Mouse (Mus musculus) left cerebral cortex, adult 11 months (tissue): Measurements from ENCODE around the gene Nmnat3.
A peak's percentile ranks its signal among the peaks of the same experiment; 100 is the strongest.

ENCODE experiments used
- DNase-seq: peaks from one replicate; pipeline ENCODE4 v3.0.0; 2022; ENCODE audit warnings: low spot score

Nmnat3 gene

GRCm38 (mm10) chr9:98312622-98313374 lies 25.6 kb downstream of the Nmnat3 start:
- DNase-seq, result no peak

GRCm38 (mm10) chr9:98313587-98313986 lies 26.4 kb downstream of the Nmnat3 start:
- no peak for DNase-seq

DNA sequence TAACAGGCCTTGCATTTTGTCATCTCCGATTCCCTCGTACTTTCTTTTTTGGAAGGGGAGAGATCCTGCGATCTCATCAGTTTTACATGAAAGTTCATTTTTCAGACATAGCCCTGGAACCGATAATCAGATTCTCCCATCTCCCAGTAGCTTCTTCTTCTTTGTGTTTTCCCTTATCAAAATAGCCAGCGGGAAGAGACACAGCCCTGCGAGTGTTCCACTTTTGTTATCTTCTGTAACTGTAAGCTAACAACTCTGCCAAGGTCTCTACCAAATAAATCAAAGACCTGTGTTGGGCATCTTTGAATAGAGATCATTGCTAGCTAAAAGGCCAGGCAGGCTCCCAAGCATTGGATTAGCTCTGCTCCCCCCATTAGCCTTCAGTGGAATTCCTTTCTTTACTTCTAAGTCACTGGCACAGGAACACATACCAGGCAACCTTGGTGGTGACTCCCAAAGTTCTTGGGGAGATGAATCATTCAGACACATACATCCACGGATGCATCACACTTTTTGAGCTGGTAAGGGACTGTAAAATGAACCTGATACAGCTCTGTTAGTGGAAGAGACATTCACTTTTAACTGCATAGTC lies 26.9 kb downstream of the Nmnat3 start:
- no peak for DNase-seq

DNA sequence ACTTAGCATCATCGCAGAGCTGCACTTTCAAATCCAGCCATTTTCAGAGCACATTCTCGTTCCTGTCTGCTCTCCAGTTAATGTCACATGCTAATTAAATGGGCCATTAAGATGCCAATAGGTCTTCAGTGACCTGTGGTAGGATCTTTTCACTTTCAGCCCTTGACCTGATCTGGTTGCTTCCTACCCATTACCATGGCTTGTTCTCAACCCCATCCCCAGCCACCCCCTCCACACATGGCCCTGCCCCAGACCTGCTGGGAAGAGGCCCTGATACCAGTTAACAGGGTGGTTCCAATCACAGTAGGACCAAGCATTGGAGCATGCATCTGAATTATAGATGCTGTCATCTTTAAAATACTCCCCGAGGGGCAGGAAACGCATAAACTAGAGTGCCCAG lies 30.7 kb downstream of the Nmnat3 start:
- no peak for DNase-seq

DNA sequence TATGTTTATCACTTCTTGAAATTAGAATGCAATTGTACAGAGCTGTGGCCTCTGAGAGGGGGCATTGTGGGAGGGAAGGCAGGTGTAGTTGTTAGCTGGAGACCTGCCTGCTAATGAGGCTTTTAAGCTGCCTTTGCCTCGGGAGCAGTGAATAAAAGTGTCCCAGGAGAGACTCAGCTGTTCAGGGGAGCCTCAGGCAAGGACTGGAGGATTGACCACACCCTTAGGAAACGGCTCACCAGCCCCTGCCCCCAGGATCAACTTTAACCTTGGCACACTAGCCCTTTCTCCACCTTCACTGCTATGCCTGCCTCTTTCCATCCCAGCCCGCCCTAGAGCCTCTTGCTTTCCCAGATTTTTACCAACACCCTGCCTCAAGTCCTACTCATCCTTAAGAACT lies 31.6 kb downstream of the Nmnat3 start:
- DNase-seq, result no peak

DNA sequence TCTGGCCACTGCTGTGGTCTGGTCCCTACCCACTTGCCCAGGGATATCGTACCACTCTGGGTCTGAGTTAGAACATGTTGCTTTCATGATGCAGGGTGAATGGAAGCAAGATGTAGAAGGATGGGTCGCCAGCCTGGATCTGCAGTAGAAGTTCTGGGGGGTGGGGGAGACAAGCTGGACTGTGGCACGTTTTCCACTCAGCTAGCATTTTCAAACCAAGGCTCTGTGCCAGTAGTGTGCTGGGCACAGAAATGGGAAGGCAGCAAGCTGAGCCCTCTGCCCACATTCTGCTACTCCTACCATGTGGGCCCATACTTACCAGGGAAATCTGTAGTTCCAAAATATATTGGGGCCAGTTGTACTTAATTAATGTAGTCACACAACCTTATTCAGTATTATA lies 33.5 kb downstream of the Nmnat3 start:
- no peak for DNase-seq

DNA sequence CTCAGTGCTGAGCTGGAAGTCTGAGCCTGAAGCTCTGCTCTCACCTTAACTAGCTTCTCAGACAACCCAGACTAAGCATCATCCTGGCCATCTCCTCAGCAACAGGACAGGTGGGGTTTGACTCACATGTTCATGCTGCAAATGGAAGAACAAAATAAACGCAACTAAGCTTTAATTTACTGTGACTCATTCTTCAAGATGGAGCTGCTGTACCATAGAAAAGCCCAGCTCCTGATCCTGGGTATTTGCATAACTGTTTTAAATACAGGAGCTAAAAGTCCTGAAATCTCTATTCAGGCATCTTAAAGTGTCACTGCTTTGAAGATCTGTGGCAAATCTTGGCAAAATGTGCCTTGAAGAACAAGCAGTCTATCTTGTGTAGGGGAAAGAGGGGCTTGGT lies 38.9 kb downstream of the Nmnat3 start:
- DNase-seq, result no peak

- no peak for DNase-seq
Measured at GRCm38 (mm10) chr9:98328415-98329176, 41.4 kb downstream of the Nmnat3 start.

DNA sequence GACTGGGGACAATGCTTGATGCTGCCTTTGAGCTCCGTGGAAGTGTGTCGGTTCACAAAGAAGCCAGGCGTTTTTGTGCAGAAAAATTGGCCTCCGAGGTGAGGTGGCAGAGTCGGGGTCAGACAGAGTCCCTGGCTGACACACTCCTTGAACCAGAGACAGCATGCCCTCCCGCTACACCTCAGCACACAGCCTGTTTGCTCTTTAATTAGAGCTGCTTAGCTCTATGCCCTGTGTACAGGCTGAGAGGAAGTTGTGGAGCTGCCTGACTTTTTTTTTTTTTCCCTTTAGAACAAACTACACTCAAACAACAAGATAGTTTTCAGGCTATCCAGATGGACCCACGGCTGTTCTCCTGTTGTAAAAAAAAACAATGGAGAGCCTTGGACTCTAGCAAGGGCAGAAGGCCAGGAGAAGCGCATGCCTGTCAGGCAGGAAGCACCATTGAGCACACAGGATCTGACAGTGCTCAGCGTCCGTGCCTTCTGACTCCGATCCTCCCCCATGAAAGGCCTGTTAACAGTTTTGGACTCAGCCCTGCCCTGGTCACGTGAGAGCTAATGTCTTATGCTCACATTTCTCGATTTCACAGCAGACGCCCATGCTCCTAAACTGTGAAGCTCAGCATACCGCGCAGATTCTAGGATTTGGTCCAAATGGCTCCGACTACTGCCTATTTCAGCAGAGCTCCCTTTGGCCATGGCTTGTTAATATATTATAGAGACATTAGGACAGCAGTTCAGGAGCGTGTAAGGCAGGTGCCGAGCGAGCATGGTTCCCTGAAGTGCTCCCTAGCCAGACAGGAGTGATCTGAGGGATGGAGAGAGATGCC lies 42.3 kb downstream of the Nmnat3 start:
- peak; percentile 26 for DNase-seq

- DNase-seq, result no peak
Measured at GRCm38 (mm10) chr9:98333219-98333754, 46.1 kb downstream of the Nmnat3 start.

DNA sequence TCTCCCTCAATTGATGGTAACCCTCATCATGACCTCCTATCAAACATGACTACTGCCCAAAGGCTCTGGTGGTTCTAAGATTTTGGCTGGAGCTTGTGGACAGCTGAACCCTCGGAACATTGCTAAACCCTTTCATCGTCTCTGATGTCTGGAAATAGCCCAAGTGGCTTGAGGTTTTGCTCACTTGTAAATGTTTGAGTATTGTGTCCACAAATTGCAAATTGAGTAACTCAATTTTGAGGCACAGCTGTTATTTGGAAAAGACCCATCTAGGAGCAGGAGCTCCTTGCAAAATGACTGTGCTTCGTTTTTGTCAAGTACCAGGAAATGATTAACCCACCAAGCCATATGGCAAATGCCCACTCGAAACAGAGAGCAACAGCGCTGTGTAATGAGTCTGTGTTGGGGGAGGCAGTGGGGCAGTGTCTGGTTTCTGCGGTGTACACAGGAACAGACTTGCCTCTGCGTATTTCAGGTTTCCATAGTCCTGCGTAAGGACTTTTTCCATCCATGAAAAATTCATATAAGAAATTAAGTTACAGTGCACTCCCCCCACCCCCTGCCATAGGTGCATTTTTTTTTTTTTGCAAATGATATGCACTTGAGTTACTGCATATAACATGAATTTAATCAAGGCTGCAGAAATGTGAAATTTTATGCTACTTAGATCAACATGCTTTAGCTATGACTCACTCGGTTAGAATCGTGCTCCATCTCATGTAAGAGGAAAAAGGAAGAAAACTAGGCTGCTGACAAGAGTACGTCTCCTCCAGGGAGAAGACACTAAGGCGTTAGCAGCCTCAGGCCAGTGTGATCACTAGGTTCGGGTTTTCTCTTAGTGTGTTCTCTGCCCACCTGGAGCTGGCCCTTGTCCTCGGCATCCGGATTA lies 50.9 kb downstream of the Nmnat3 start:
- no peak for DNase-seq

DNA sequence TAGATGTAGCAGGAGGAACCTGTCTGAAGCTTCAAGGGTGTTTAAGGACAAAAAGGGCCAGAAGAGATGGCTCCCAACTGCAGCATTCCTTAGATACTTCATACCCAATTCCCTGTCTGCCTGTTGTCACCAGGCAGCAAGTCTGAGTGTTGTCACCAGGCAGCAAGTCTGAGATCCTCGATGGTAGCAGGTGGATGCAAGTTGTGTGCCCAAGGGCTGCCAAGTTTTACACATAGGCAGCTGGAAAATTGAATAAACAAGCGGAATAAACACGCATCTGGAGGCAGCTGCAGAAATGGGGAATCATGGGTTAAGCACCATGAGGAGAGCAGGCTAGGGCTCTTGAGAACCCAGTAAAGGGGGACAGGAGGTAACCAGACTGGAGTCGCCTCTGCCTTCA lies 52.7 kb downstream of the Nmnat3 start:
- DNase-seq, result no peak

GRCm38 (mm10) chr9:98340427-98340826 lies 53.2 kb downstream of the Nmnat3 start:
- no peak for DNase-seq

GRCm38 (mm10) chr9:98345840-98346239 lies 58.6 kb downstream of the Nmnat3 start:
- no peak for DNase-seq

- no peak for DNase-seq
Measured at GRCm38 (mm10) chr9:98346240-98346639, 59.0 kb downstream of the Nmnat3 start.

- DNase-seq, result no peak
Measured at GRCm38 (mm10) chr9:98347021-98347420, 59.8 kb downstream of the Nmnat3 start.

DNA sequence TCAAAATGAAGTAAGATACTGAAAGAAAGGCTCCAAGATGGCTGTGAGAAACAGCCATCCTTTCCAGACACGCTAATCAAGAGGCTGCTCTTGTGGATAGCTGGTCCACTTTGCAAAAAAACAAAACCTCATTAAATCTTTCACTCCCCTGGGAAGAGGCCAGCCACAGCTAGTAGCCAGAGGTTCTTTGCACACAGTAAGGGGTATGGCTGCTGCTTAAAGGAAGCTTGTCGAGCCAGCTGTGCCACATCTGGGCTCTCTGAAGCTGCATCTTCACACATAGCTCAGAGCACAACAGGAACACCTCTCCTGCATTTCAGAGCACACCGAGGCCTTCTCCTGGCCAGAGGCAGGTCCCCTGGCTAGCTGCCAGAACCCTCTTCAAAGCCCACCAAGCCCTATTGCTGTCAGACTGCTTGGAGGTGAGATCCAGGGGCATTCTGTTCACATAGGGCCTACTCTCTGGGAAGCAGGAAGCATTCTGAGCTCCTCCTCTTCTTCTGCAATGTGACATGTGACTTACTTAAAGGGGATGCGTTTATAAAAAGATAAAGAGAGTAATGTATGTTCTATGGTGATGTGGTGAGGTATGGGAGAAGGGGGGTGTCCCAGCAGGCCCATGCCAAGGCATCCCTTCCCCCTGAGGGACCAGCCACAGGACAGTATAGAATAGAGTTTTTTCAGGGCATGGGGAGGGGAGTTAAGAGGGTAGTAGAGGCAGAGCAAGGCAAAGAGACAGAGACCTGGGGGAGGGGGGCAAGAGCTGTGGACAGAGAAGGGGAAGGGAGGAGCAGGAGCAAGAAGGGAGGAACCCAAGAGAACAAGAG lies 63.3 kb downstream of the Nmnat3 start:
- DNase-seq, result no peak

DNA sequence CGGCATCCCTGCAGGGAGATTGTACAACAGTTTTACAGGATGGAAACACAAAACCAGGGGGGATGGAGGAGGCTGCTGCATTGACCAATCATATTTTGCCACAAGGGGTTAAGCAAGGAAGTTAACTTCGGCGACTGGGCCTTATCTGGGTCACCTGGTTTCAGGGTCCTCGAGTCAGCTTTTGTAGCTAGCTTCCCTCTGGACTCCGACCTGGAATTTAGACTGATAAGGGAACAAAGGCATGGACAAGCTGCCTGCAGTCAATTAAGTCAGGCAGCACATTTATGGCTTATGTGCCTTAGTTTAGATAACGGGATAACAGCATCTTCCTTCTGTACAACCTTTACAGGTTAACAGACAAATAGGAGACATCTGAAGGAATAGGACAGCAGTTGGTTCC lies 65.1 kb downstream of the Nmnat3 start:
- no peak for DNase-seq

DNA sequence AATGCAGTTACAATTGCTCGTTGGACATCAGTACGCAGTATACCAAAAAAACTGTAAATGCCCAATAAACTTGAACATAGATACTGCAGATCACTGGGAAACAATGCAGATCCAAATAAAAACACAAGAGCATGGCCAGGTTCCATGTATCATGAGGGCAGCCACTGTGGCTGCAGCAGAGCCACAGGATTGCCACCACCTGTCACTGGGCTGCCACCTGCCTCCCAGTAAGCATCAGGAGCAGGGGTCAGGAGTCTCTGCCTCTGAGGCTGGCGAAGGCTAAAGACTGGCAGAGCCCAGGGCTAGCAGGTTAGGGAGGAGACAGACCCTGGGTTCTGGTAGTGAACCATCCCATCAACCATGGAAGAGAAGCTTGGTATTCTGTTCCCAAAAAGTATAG lies 67.7 kb downstream of the Nmnat3 start:
- DNase-seq, result no peak

- no peak for DNase-seq
Measured at GRCm38 (mm10) chr9:98361047-98361446, 73.8 kb downstream of the Nmnat3 start.
